ENCODE assay signal across 21 mouse cellular contexts in the genomic region with DNA sequence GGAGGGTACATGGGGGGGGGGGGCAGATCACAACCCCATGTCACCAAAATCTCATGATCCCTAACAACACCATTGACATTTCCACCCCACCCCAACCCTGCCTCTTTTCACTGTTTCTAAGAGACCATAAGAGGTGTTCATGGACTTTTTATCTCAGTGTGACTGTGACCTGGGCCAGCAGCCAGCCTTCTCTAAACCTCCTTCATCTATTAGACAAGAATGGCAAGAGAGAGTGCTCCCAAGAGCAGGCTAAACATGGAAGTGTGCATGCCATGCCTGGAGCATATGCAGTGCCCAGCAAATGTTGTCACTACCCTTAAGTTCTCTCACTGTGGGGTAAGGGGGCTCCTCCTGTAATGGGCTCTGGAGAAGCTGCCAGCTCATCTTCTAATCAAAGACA.
DNase-seq lines count a peak whose midpoint lies in the region; ATAC-seq and TF ChIP-seq lines count a peak whose summit lies in the region.
"Had no signal": no experiment of that assay in that cellular context is flagged by ENCODE, and none has a peak within 500 bp of the region (broad histone marks: within the 10 kb centered on the region; RNA-seq: fewer than 3 reads in every experiment).

No protein-coding gene starts in this region.

- H3K9ac ChIP-seq in hindbrain, embryonic 15.5 days, result no peak overlapping the region
- no peak overlapping the region for H3K9ac ChIP-seq in hindbrain, embryonic 11.5 days (ENCODE audit: low read depth, low read length)
- H3K9ac ChIP-seq in heart, embryonic 13.5 days, result no peak overlapping the region
- no peak overlapping the region for H3K9ac ChIP-seq in liver, embryonic 11.5 days (ENCODE audit: low read depth, low read length)
- H3K9ac ChIP-seq: forebrain, embryonic 13.5 days; liver, postnatal 0 days; neural tube, embryonic 13.5 days had no signal

- H3K4me3 ChIP-seq in hindbrain, embryonic 15.5 days, result no peak overlapping the region
- no peak overlapping the region for H3K4me3 ChIP-seq in hindbrain, embryonic 11.5 days (ENCODE audit: low read depth, low read length)
- H3K4me3 ChIP-seq in heart, embryonic 13.5 days, result no peak overlapping the region
- no peak overlapping the region for H3K4me3 ChIP-seq in lung, adult 2 months (replicated peaks; ENCODE audit: extremely low read depth, low read depth, low read length)
- H3K4me3 ChIP-seq in liver, embryonic 11.5 days (ENCODE audit: low read depth, low read length), result no peak overlapping the region
- H3K4me3 ChIP-seq: forebrain, embryonic 13.5 days; neural tube, embryonic 13.5 days had no signal

- no peak overlapping the region for H3K4me2 ChIP-seq in hindbrain, embryonic 15.5 days
- H3K4me2 ChIP-seq in hindbrain, embryonic 11.5 days (replicated peaks; ENCODE audit: low read depth, low read length), result no peak overlapping the region
- no peak overlapping the region for H3K4me2 ChIP-seq in heart, embryonic 13.5 days
- no peak overlapping the region for H3K4me2 ChIP-seq in liver, embryonic 11.5 days
- H3K4me2 ChIP-seq: forebrain, embryonic 13.5 days; midbrain, embryonic 11.5 days; neural tube, embryonic 13.5 days had no signal

- no peak for DNase-seq in hindbrain, embryonic 11.5 days (ENCODE audit: low spot score)
- DNase-seq in lung, adult 2 months, result peak; percentile 41
- DNase-seq in lung, postnatal 36 days, result peak; percentile 74
- no peak for DNase-seq in cerebellum, postnatal 10 days
- DNase-seq in liver, embryonic 11.5 days (ENCODE audit: low spot score), result no peak
- DNase-seq in left cerebral cortex, postnatal 25 days (ENCODE audit: low spot score in 2 of 2), result no peak
- DNase-seq: adrenal gland, postnatal 36 days; B cell, adult 2 months; cerebellum, adult 2 months; gastrocnemius, postnatal 36 days; kidney, adult 18-20 months; kidney, postnatal 14 days; layer of hippocampus, adult 9-11 months; liver, postnatal 0 days; thymus, postnatal 36 days had no signal

- 0 out of 2 replicates have a peak, but pooled peaks have one; percentile 19 for ATAC-seq in hindbrain, embryonic 15.5 days (ENCODE audit: low FRiP score, low read depth)
- ATAC-seq in hindbrain, embryonic 11.5 days (ENCODE audit: low FRiP score), result no peak
- peak; percentile 69; the same call in 1 of the 2 replicates for ATAC-seq in heart, embryonic 13.5 days (ENCODE audit: extremely low read depth, insufficient number of reproducible peaks, low FRiP score, low TSS enrichment)
- ATAC-seq in liver, embryonic 11.5 days (replicated peaks; ENCODE audit: low FRiP score), result no peak
- ATAC-seq: forebrain, embryonic 13.5 days; hindbrain, postnatal 0 days; liver, postnatal 0 days had no signal

- intact Hi-C loops in left cerebral cortex, postnatal 25 days (cut with DNase I), result no loop called here

- TF ChIP-seq POLR2A in lung, adult 2 months (IDR thresholded peaks at IDR 0.05; ENCODE audit: borderline replicate concordance, extremely low read depth, low read depth, low read length), result no peak

- no peaks in the 10 kb centered on the region for H3K4me1 ChIP-seq in hindbrain, embryonic 15.5 days (replicated peaks)
- H3K4me1 ChIP-seq in hindbrain, embryonic 11.5 days (replicated peaks; ENCODE audit: control insufficient read depth, insufficient read depth, low read length), result no peaks in the 10 kb centered on the region
- peaks cover 51% of the 10 kb centered on the region for H3K4me1 ChIP-seq in heart, embryonic 13.5 days
- peaks cover 6% of the 10 kb centered on the region for H3K4me1 ChIP-seq in lung, adult 2 months (ENCODE audit: control insufficient read depth, insufficient read depth, low read length)
- H3K4me1 ChIP-seq in liver, embryonic 11.5 days (replicated peaks; ENCODE audit: control insufficient read depth, insufficient read depth, low read length), result no peaks in the 10 kb centered on the region
- H3K4me1 ChIP-seq: forebrain, embryonic 13.5 days had no signal

- H3K36me3 ChIP-seq in hindbrain, embryonic 15.5 days, result peaks cover 13% of the 10 kb centered on the region
- H3K36me3 ChIP-seq in hindbrain, embryonic 11.5 days (ENCODE audit: control insufficient read depth, insufficient read depth, low read length), result peaks cover 4% of the 10 kb centered on the region
- H3K36me3 ChIP-seq in heart, embryonic 13.5 days, result peaks cover 77% of the 10 kb centered on the region
- H3K36me3 ChIP-seq in liver, embryonic 11.5 days (ENCODE audit: control insufficient read depth, insufficient read depth, low read length), result peaks cover 10% of the 10 kb centered on the region

- no peak overlapping the region for H3K27ac ChIP-seq in hindbrain, embryonic 15.5 days (replicated peaks)
- no peak overlapping the region for H3K27ac ChIP-seq in hindbrain, embryonic 11.5 days (ENCODE audit: low read depth, low read length)
- peak overlapping the region; percentile 95 for H3K27ac ChIP-seq in heart, embryonic 13.5 days (replicated peaks)
- H3K27ac ChIP-seq in liver, embryonic 11.5 days (ENCODE audit: low read depth, low read length), result no peak overlapping the region
- H3K27ac ChIP-seq: forebrain, embryonic 13.5 days; hindbrain, postnatal 0 days; neural tube, embryonic 13.5 days had no signal

- no peaks in the 10 kb centered on the region for H3K9me3 ChIP-seq in hindbrain, embryonic 15.5 days
- H3K9me3 ChIP-seq in hindbrain, embryonic 11.5 days (ENCODE audit: control insufficient read depth, low read length), result no peaks in the 10 kb centered on the region
- H3K9me3 ChIP-seq in heart, embryonic 13.5 days, result peaks cover 3% of the 10 kb centered on the region; the same call in 1 of the 2 replicates
- no peaks in the 10 kb centered on the region for H3K9me3 ChIP-seq in liver, embryonic 11.5 days (ENCODE audit: control insufficient read depth, low read length)
- H3K9me3 ChIP-seq: forebrain, embryonic 13.5 days; neural tube, embryonic 13.5 days had no signal

- H3K27me3 ChIP-seq in hindbrain, embryonic 15.5 days, result no peaks in the 10 kb centered on the region
- no peaks in the 10 kb centered on the region for H3K27me3 ChIP-seq in hindbrain, embryonic 11.5 days (ENCODE audit: control insufficient read depth, insufficient read depth, low read length)
- H3K27me3 ChIP-seq in heart, embryonic 13.5 days (replicated peaks), result no peaks in the 10 kb centered on the region
- H3K27me3 ChIP-seq in liver, embryonic 11.5 days (replicated peaks; ENCODE audit: control insufficient read depth, insufficient read depth, low read length), result no peaks in the 10 kb centered on the region
- H3K27me3 ChIP-seq: forebrain, embryonic 13.5 days; neural tube, embryonic 13.5 days had no signal

- TF ChIP-seq CTCF in lung, adult 2 months (IDR thresholded peaks at IDR 0.05; ENCODE audit: insufficient read depth, low read length), result no peak

Comparison
In these comparisons a context has a peak if more than half of its experiments do, and no peak if none do; other contexts are left out.
1. ATAC-seq: peak in hindbrain, embryonic 15.5 days (single experiment) and heart, embryonic 13.5 days (single experiment); none in hindbrain, embryonic 11.5 days (single experiment) and liver, embryonic 11.5 days (single experiment).
2. DNase-seq: peak in lung, adult 2 months (single experiment) and lung, postnatal 36 days (single experiment); none in hindbrain, embryonic 11.5 days (single experiment), cerebellum, postnatal 10 days (0 of 2), liver, embryonic 11.5 days (single experiment) and left cerebral cortex, postnatal 25 days (0 of 2).